8 mouse cellular contexts compared by ENCODE assay signal in the genomic region with DNA sequence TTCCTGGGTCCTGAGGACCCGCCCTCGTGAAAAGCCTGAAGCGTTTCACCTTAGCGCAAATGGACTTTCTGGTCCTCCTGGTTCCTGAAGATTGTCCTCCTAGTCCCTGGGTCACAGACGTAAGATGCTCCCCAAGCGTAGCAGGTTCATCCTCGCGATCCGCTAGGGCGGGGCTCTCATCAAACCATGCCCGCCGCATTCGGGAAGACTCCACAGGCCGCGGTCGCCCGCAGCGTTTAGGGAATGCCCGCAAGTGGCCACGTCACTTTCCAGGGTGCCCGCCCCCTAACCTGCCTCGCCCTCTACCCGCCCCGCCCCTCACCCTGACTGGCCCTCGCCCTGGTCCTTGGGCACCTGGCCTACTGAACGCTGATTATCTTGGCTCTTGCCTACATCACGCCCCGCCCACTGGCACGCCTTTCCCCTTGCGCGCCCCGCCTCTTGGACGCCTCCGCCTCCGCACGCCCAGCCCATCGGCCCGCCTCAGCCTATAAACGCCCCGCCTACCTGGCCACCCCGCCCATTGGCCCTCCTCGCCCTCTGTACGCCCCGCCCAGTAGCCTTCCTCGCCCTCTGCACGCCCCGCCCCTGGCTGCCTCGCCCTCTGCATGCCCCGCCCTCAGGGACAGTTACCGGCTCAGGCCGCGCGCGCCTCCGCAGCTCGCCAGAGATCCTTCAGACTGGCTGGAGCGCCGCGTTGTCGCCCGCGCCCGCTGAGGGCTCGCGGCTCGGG. TPM values are rescaled to one million over a fixed set of nuclear protein-coding genes. Genes with fewer than 3 reads are reported as not detected.
A peak's percentile ranks its signal among the peaks of the same experiment; 100 is the strongest.
DNase-seq lines count a peak whose midpoint lies in the region; ATAC-seq and TF ChIP-seq lines count a peak whose summit lies in the region.

A gene (plus strand): TSS at position 659 of the 733 bp plus-strand sequence.

- TF ChIP-seq POLR2A in brain, embryonic 14.5 days (IDR thresholded peaks at IDR 0.05; ENCODE audit: borderline replicate concordance, extremely low read depth, insufficient read depth, insufficient read length, poor library complexity, severe bottlenecking), result peak; percentile 74
- peak; percentile 97 for TF ChIP-seq POLR2A in liver, adult 2 months (IDR thresholded peaks at IDR 0.05; ENCODE audit: extremely low read depth, insufficient read depth, low read length)
- peak; percentile 95 for TF ChIP-seq POLR2A in myocyte (IDR thresholded peaks at IDR 0.05; ENCODE audit: insufficient read length, low read depth)

- no peak for TF ChIP-seq CTCF in C2C12 (IDR thresholded peaks at IDR 0.05; ENCODE audit: control insufficient read depth, insufficient read depth, insufficient read length)
- TF ChIP-seq CTCF in brain, embryonic 14.5 days (IDR thresholded peaks at IDR 0.05; ENCODE audit: borderline replicate concordance, extremely low read depth, insufficient read depth, insufficient read length), result no peak
- TF ChIP-seq CTCF in liver, adult 2 months (IDR thresholded peaks at IDR 0.05; ENCODE audit: low read depth, low read length), result no peak

- H3K4me2 ChIP-seq in heart, embryonic 11.5 days, result peak within 1 kb of the TSS; percentile 96
- peak within 1 kb of the TSS; percentile 81 for H3K4me2 ChIP-seq in kidney, embryonic 16.5 days (replicated peaks; ENCODE audit: low read depth, low read length)
- peak within 1 kb of the TSS; percentile 99 for H3K4me2 ChIP-seq in myocyte (ENCODE audit: low read depth)

- peak; percentile 95 for ATAC-seq in heart, embryonic 11.5 days (replicated peaks; ENCODE audit: insufficient number of reproducible peaks, low FRiP score, low TSS enrichment)
- peak; percentile 97 for ATAC-seq in kidney, embryonic 16.5 days (ENCODE audit: low FRiP score, low TSS enrichment)

- H3K36me3 ChIP-seq in C2C12 (ENCODE audit: control insufficient read depth, insufficient read depth), result no peaks in the 10 kb centered on the region
- H3K36me3 ChIP-seq in erythroblast, embryonic 14.5 days (ENCODE audit: control insufficient read depth), result no peaks in the 10 kb centered on the region
- H3K36me3 ChIP-seq in heart, embryonic 11.5 days (ENCODE audit: control insufficient read depth, insufficient read depth, low read length), result no peaks in the 10 kb centered on the region
- H3K36me3 ChIP-seq in kidney, embryonic 16.5 days (ENCODE audit: insufficient read depth, low read length), result no peaks in the 10 kb centered on the region
- no peaks in the 10 kb centered on the region for H3K36me3 ChIP-seq in liver, adult 2 months (ENCODE audit: control insufficient read depth, insufficient read depth, low read length)
- H3K36me3 ChIP-seq in myocyte (ENCODE audit: control insufficient read depth, insufficient read depth), result no peaks in the 10 kb centered on the region
- H3K36me3 ChIP-seq in splenic B cell, adult 2 months (ENCODE audit: control insufficient read depth, insufficient read depth, low read length, poor library complexity, severe bottlenecking), result no peaks in the 10 kb centered on the region

- DNase-seq in brain, embryonic 14.5 days (ENCODE audit: low read depth), result peak; percentile 99
- peak; percentile 89 for DNase-seq in liver, adult 2 months (ENCODE audit: extremely low read depth, low read depth, low spot score)
- DNase-seq in splenic B cell, adult 2 months (ENCODE audit: low read depth, low spot score), result peak; percentile 99

- peak within 1 kb of the TSS; percentile 81 for H3K9ac ChIP-seq in heart, embryonic 11.5 days (ENCODE audit: low read depth, low read length)
- peak within 1 kb of the TSS; percentile 80 for H3K9ac ChIP-seq in kidney, embryonic 16.5 days (replicated peaks; ENCODE audit: low read length)
- H3K9ac ChIP-seq in liver, adult 2 months (ENCODE audit: low read depth, low read length), result peak within 1 kb of the TSS; percentile 98

- H3K79me2 ChIP-seq in C2C12 (ENCODE audit: control insufficient read depth, insufficient read depth) (no peaks in the 10 kb centered on the region), myocyte (ENCODE audit: control insufficient read depth, insufficient read depth) (no peaks in the 10 kb centered on the region)
- H3K79me2 ChIP-seq in liver, adult 2 months (ENCODE audit: control insufficient read depth, insufficient read depth, low read length), result peaks cover 7% of the 10 kb centered on the region; the same call in 1 of the 2 replicates

- peaks cover 43% of the 10 kb centered on the region for H3K4me1 ChIP-seq in erythroblast, embryonic 14.5 days (ENCODE audit: control insufficient read depth)
- H3K4me1 ChIP-seq in heart, embryonic 11.5 days (ENCODE audit: control insufficient read depth, insufficient read depth, low read length), result no peaks in the 10 kb centered on the region
- no peaks in the 10 kb centered on the region for H3K4me1 ChIP-seq in kidney, embryonic 16.5 days (ENCODE audit: insufficient read depth, low read length)
- peaks cover 20% of the 10 kb centered on the region for H3K4me1 ChIP-seq in liver, adult 2 months (ENCODE audit: control insufficient read depth, insufficient read depth, low read length)

- H3ac ChIP-seq in C2C12 (ENCODE audit: control insufficient read depth, insufficient read length, low read depth) (peak within 1 kb of the TSS; percentile 92), myocyte (ENCODE audit: control insufficient read depth, insufficient read length) (peak within 1 kb of the TSS; percentile 83)

- no peaks in the 10 kb centered on the region for H3K9me3 ChIP-seq in erythroblast, embryonic 14.5 days (ENCODE audit: control insufficient read depth, low read length)
- H3K9me3 ChIP-seq in heart, embryonic 11.5 days (replicated peaks; ENCODE audit: control insufficient read depth, low read length), result no peaks in the 10 kb centered on the region
- H3K9me3 ChIP-seq in kidney, embryonic 16.5 days (ENCODE audit: low read length), result no peaks in the 10 kb centered on the region

- H3K4me3 ChIP-seq in C2C12 (ENCODE audit: insufficient read depth, poor library complexity, severe bottlenecking) (peak within 1 kb of the TSS; percentile 52), myocyte (peak within 1 kb of the TSS; percentile 58)
- H3K4me3 ChIP-seq in erythroblast, embryonic 14.5 days (replicated peaks), result peak within 1 kb of the TSS; percentile 97
- peak within 1 kb of the TSS; percentile 83 for H3K4me3 ChIP-seq in heart, embryonic 11.5 days (ENCODE audit: low read depth, low read length)
- peak within 1 kb of the TSS; percentile 75 for H3K4me3 ChIP-seq in kidney, embryonic 16.5 days (ENCODE audit: low read length)
- H3K4me3 ChIP-seq in liver, adult 2 months (ENCODE audit: insufficient read depth, low read depth, low read length), result peak within 1 kb of the TSS; percentile 92

- under 1% methylated on average over 66 of the region's 66 CpGs for WGBS in heart, embryonic 11.5 days (ENCODE audit: insufficient replicate concordance)
- WGBS in kidney, embryonic 16.5 days, result under 1% methylated on average over 62 of the region's 66 CpGs
- under 1% methylated on average over 66 of the region's 66 CpGs for WGBS in liver, adult 2 months

- H3K79me3 ChIP-seq in C2C12 (ENCODE audit: low read depth), result peaks cover 2% of the 10 kb centered on the region

- H3K27me3 ChIP-seq in C2C12 (ENCODE audit: control insufficient read depth, insufficient read depth, insufficient read length) (no peaks in the 10 kb centered on the region), myocyte (ENCODE audit: control insufficient read depth, insufficient read depth, insufficient read length) (no peaks in the 10 kb centered on the region)
- peaks cover 23% of the 10 kb centered on the region for H3K27me3 ChIP-seq in erythroblast, embryonic 14.5 days (ENCODE audit: control insufficient read depth)
- H3K27me3 ChIP-seq in heart, embryonic 11.5 days (ENCODE audit: control insufficient read depth, insufficient read depth, low read length), result no peaks in the 10 kb centered on the region; the same call in 1 of the 2 replicates
- H3K27me3 ChIP-seq in kidney, embryonic 16.5 days (ENCODE audit: insufficient read depth, low read length), result no peaks in the 10 kb centered on the region
- no peaks in the 10 kb centered on the region for H3K27me3 ChIP-seq in liver, adult 2 months (ENCODE audit: control insufficient read depth, insufficient read depth, low read length)
- no peaks in the 10 kb centered on the region for H3K27me3 ChIP-seq in splenic B cell, adult 2 months (ENCODE audit: control insufficient read depth, insufficient read depth, low read length, poor library complexity, severe bottlenecking)

- peak within 1 kb of the TSS; percentile 85 for H3K27ac ChIP-seq in heart, embryonic 11.5 days (ENCODE audit: low read depth, low read length)
- peak within 1 kb of the TSS; percentile 87 for H3K27ac ChIP-seq in kidney, embryonic 16.5 days (ENCODE audit: low read length)
- H3K27ac ChIP-seq in liver, adult 2 months (replicated peaks; ENCODE audit: insufficient read depth, low read depth, low read length), result peak within 1 kb of the TSS; percentile 85

TF ChIP-seq in C2C12, 6 proteins besides CTCF, POLR2A, EP300 and RAD21:
- TF ChIP-seq CEBPB (IDR thresholded peaks at IDR 0.05; ENCODE audit: low read depth) (no peak), MAX (IDR thresholded peaks at IDR 0.05) (peak; percentile 14)
TF ChIP-seq in C2C12: peak in this region for 1.

TF ChIP-seq in myocyte, 11 proteins besides CTCF, POLR2A, EP300 and RAD21:
- TF ChIP-seq USF1 (IDR thresholded peaks at IDR 0.05; ENCODE audit: low read depth) (no peak), MYOG (IDR thresholded peaks at IDR 0.05; ENCODE audit: control insufficient read depth in 1 of 3, insufficient read depth in 1 of 3, insufficient read length in 2 of 3, low read depth in 2 of 3) (peak in 1 of 3 experiments; percentile 47), MYOD1 (IDR thresholded peaks at IDR 0.05; ENCODE audit: control insufficient read depth in 1 of 3, insufficient read length in 2 of 3, low read depth in 2 of 3) (peak in 1 of 3 experiments; percentile 18), REST (IDR thresholded peaks at IDR 0.05; ENCODE audit: insufficient read depth, insufficient read length) (no peak), TCF3 (IDR thresholded peaks at IDR 0.05; ENCODE audit: insufficient read length, low read depth) (no peak), E2F4 (IDR thresholded peaks at IDR 0.05; ENCODE audit: insufficient read depth) (peak; percentile 16), POLR2AphosphoS2 (IDR thresholded peaks at IDR 0.05; ENCODE audit: insufficient read length, low read depth) (peak; percentile 91), TCF12 (IDR thresholded peaks at IDR 0.05; ENCODE audit: insufficient read depth, poor library complexity, severe bottlenecking) (no peak), SRF (IDR thresholded peaks at IDR 0.05; ENCODE audit: control insufficient read depth, insufficient read length, low read depth) (peak; percentile 69)

RNA-seq across cellular contexts. Expression of the gene that starts here (rescaled TPM):
- polyA plus RNA-seq in C2C12 (2012; fragmentation: generic; extraction: Trizol) (7.7 TPM), myocyte (2012; fragmentation: generic; extraction: Trizol) (10.1 TPM)
- polyA plus RNA-seq in brain, embryonic 14.5 days (2012; rRNA removed), result 5.9 and 8.4 TPM in 2 replicates
- 6.2 and 6.3 TPM in 2 replicates for polyA plus RNA-seq in erythroblast, embryonic 14.5 days (2012)
- 9.8 and 11.2 TPM in 2 replicates for polyA plus RNA-seq in heart, embryonic 11.5 days (2014; fragmentation: Nextera tagmentation; extraction: Ambion mirVana)
- polyA plus RNA-seq in kidney, embryonic 16.5 days (2015; fragmentation: Nextera tagmentation; extraction: Ambion mirVana), result 10.5 and 13.4 TPM in 2 replicates
- 72.3 and 81.2 TPM in 2 replicates for total RNA-seq in liver, adult 2 months (2014; rRNA removed)
- 20.3 and 24.3 TPM in 2 replicates for polyA plus RNA-seq in liver, adult 2 months (2012; rRNA removed)

Comparison
In these comparisons a context has a peak if more than half of its experiments do, and no peak if none do; other contexts are left out.
1. Peak in every context shown above with its lines: DNase-seq, ATAC-seq, H3K4me3 ChIP-seq and H3K27ac ChIP-seq.